Mouse (Mus musculus): ENCODE measurements at regions not wholly inside any gene's neighbourhood (a gene's known extent, or its start where the extent isn't known, plus 50 kb on each side); places are given as distances from the start of the nearest gene placed in this dataset.

- TF ChIP-seq CTCF (IDR thresholded peaks at IDR 0.05; ENCODE audit: low read depth, low read length) (no peak), EP300 (IDR thresholded peaks at IDR 0.05; ENCODE audit: insufficient read depth, low read depth, low read length) (no peak)
These were observed 100.4 kb upstream of the Gap43 start for GRCm38 (mm10) chr16:42440822-42441221.
